Mouse (Mus musculus): ENCODE results near the gene C2cd5. TPM values are rescaled to one million over a fixed set of nuclear protein-coding genes. Genes with fewer than 3 reads are reported as not detected.

Gene C2cd5
- polyA plus RNA-seq, 1 experiment from 2014 or later: 9.0 TPM

- Histone ChIP-seq H3K9ac (replicated peaks; ENCODE audit: low read depth) (no peak overlapping the region), H3K4me3 (ENCODE audit: low read depth, low read length) (no peak overlapping the region), H3K27ac (ENCODE audit: low read length) (no peak overlapping the region), H3K4me1 (ENCODE audit: insufficient read depth, low read depth, low read length) (no peaks in the 10 kb centered on the region), H3K27me3 (replicated peaks; ENCODE audit: insufficient read depth, low read length) (no peaks in the 10 kb centered on the region), H3K36me3 (ENCODE audit: insufficient read depth, low read length) (no peaks in the 10 kb centered on the region), H3K9me3 (ENCODE audit: low read length) (no peaks in the 10 kb centered on the region), H3K4me2 (replicated peaks; ENCODE audit: low read depth, low read length) (no peak overlapping the region)
- ATAC-seq (peak; percentile 69), DNase-seq (ENCODE audit: low spot score) (peak; percentile 83)
- TF ChIP-seq CTCF (IDR thresholded peaks at IDR 0.05): no peak
- TF ChIP-seq EP300 (IDR thresholded peaks at IDR 0.05): peak; percentile 10; the same call in 1 of the 2 replicates
- WGBS: 49% methylated on average over 5 of the region's 5 CpGs
Observed at GRCm38 (mm10) chr6:142995567-142995966, 104.4 kb downstream of the C2cd5 start.

DNA sequence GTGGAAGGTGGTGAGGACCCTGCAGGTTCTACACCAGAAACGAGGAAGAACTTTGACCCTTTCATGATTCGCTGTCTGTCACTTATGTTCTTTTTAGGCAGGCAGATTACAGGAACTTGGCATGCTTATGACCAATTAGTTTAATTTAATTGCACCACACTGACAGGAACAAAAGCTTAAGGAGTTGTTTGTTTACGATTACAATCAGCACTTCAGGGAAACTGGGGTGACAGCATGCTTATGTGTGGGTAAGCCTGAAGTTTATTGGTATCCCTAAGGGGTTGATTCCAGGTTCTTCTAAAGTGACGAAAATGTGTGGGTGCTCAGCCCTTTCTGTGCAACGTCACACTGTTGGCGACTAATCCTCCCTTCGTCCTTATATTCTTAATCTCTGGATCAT lies 105.1 kb downstream of the C2cd5 start:
- no peaks in the 10 kb centered on the region for H3K9me3 ChIP-seq (ENCODE audit: low read length)
- H3K36me3 ChIP-seq (ENCODE audit: insufficient read depth, low read length): no peaks in the 10 kb centered on the region
- no peak overlapping the region for H3K27ac ChIP-seq (ENCODE audit: low read length)
- no peak overlapping the region for H3K4me2 ChIP-seq (replicated peaks; ENCODE audit: low read depth, low read length)
- no peak overlapping the region for H3K4me3 ChIP-seq (ENCODE audit: low read depth, low read length)
- 43% methylated on average over 7 of the region's 7 CpGs for WGBS
- no peaks in the 10 kb centered on the region for H3K27me3 ChIP-seq (replicated peaks; ENCODE audit: insufficient read depth, low read length)
- H3K4me1 ChIP-seq (ENCODE audit: insufficient read depth, low read depth, low read length): no peaks in the 10 kb centered on the region
- no peak for TF ChIP-seq CTCF (IDR thresholded peaks at IDR 0.05)
- TF ChIP-seq EP300 (IDR thresholded peaks at IDR 0.05): no peak
- no peak for DNase-seq (ENCODE audit: low spot score)
- no peak overlapping the region for H3K9ac ChIP-seq (replicated peaks; ENCODE audit: low read depth)
- ATAC-seq: no peak

GRCm38 (mm10) chr6:142993705-142994698 lies 105.9 kb downstream of the C2cd5 start:
- H3K4me2 ChIP-seq (replicated peaks; ENCODE audit: low read depth, low read length): no peak overlapping the region
- H3K27ac ChIP-seq (ENCODE audit: low read length): no peak overlapping the region
- no peaks in the 10 kb centered on the region for H3K36me3 ChIP-seq (ENCODE audit: insufficient read depth, low read length)
- H3K4me1 ChIP-seq (ENCODE audit: insufficient read depth, low read depth, low read length): no peaks in the 10 kb centered on the region
- no peak overlapping the region for H3K4me3 ChIP-seq (ENCODE audit: low read depth, low read length)
- H3K9me3 ChIP-seq (ENCODE audit: low read length): no peaks in the 10 kb centered on the region
- ATAC-seq (no peak), DNase-seq (ENCODE audit: low spot score) (no peak)
- WGBS: 19% methylated on average over 14 of the region's 14 CpGs
- H3K27me3 ChIP-seq (replicated peaks; ENCODE audit: insufficient read depth, low read length): no peaks in the 10 kb centered on the region
- H3K9ac ChIP-seq (replicated peaks; ENCODE audit: low read depth): no peak overlapping the region
- TF ChIP-seq EP300 (IDR thresholded peaks at IDR 0.05) (no peak), CTCF (IDR thresholded peaks at IDR 0.05) (no peak)

GRCm38 (mm10) chr6:142992971-142993370 lies 107.0 kb downstream of the C2cd5 start:
- Histone ChIP-seq H3K4me2 (replicated peaks; ENCODE audit: low read depth, low read length) (no peak overlapping the region), H3K27me3 (replicated peaks; ENCODE audit: insufficient read depth, low read length) (no peaks in the 10 kb centered on the region), H3K4me3 (ENCODE audit: low read depth, low read length) (no peak overlapping the region), H3K27ac (ENCODE audit: low read length) (no peak overlapping the region), H3K9me3 (ENCODE audit: low read length) (no peaks in the 10 kb centered on the region), H3K4me1 (ENCODE audit: insufficient read depth, low read depth, low read length) (no peaks in the 10 kb centered on the region), H3K36me3 (ENCODE audit: insufficient read depth, low read length) (no peaks in the 10 kb centered on the region), H3K9ac (replicated peaks; ENCODE audit: low read depth) (no peak overlapping the region)
- no peak for DNase-seq (ENCODE audit: low spot score)
- TF ChIP-seq CTCF (IDR thresholded peaks at IDR 0.05): no peak
- TF ChIP-seq EP300 (IDR thresholded peaks at IDR 0.05): no peak
- 61% methylated on average over 2 of the region's 2 CpGs for WGBS
- no peak for ATAC-seq

DNA sequence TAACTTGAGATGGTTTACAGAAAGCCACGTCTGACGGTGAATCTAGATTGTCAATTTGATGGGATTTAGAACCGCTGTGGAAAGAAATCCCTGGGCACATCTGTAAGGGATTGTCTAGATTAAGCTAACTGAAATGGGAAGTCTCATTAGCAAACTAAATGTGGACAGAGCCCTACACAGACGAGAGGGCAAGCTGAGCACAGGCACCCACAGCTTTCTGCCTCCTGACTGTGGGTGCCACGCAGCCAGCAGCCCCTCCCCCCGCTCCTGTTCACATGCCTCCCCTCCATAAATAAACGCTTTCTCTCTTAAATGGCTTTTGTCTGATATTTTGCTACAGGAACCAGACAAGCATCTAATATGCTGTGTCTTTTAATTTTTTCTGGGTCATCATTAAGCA lies 107.8 kb downstream of the C2cd5 start:
- H3K4me2 ChIP-seq (replicated peaks; ENCODE audit: low read depth, low read length): no peak overlapping the region
- no peak overlapping the region for H3K4me3 ChIP-seq (ENCODE audit: low read depth, low read length)
- no peak overlapping the region for H3K9ac ChIP-seq (replicated peaks; ENCODE audit: low read depth)
- TF ChIP-seq EP300 (IDR thresholded peaks at IDR 0.05) (no peak), CTCF (IDR thresholded peaks at IDR 0.05) (no peak)
- no peaks in the 10 kb centered on the region for H3K27me3 ChIP-seq (replicated peaks; ENCODE audit: insufficient read depth, low read length)
- no peak for DNase-seq (ENCODE audit: low spot score)
- no peak overlapping the region for H3K27ac ChIP-seq (ENCODE audit: low read length)
- H3K4me1 ChIP-seq (ENCODE audit: insufficient read depth, low read depth, low read length): no peaks in the 10 kb centered on the region
- no peaks in the 10 kb centered on the region for H3K9me3 ChIP-seq (ENCODE audit: low read length)
- WGBS: 48% methylated on average over 7 of the region's 7 CpGs
- no peak for ATAC-seq
- H3K36me3 ChIP-seq (ENCODE audit: insufficient read depth, low read length): no peaks in the 10 kb centered on the region

GRCm38 (mm10) chr6:142991391-142992059 lies 108.4 kb downstream of the C2cd5 start:
- no peak overlapping the region for H3K27ac ChIP-seq (ENCODE audit: low read length)
- H3K4me1 ChIP-seq (ENCODE audit: insufficient read depth, low read depth, low read length): no peaks in the 10 kb centered on the region
- TF ChIP-seq EP300 (IDR thresholded peaks at IDR 0.05) (no peak), CTCF (IDR thresholded peaks at IDR 0.05) (no peak)
- H3K9me3 ChIP-seq (ENCODE audit: low read length): no peaks in the 10 kb centered on the region
- no peak overlapping the region for H3K4me3 ChIP-seq (ENCODE audit: low read depth, low read length)
- 48% methylated on average over 7 of the region's 7 CpGs for WGBS
- no peak overlapping the region for H3K4me2 ChIP-seq (replicated peaks; ENCODE audit: low read depth, low read length)
- H3K9ac ChIP-seq (replicated peaks; ENCODE audit: low read depth): no peak overlapping the region
- H3K36me3 ChIP-seq (ENCODE audit: insufficient read depth, low read length): no peaks in the 10 kb centered on the region
- DNase-seq (ENCODE audit: low spot score): no peak
- no peaks in the 10 kb centered on the region for H3K27me3 ChIP-seq (replicated peaks; ENCODE audit: insufficient read depth, low read length)
- no peak for ATAC-seq

Measured in lung, postnatal 0 days (tissue).